Mouse (Mus musculus) stomach, embryonic 15.5 days (tissue): ENCODE data around the gene Npat. TPM values are rescaled to one million over a fixed set of nuclear protein-coding genes. Genes with fewer than 3 reads are reported as not detected.

Experiments used
- ATAC-seq: fragments of 200-750 bp; cut with Nextera tagmentation; 2 replicates; pipeline ENCODE4 v1.8.0; 2017; ENCODE audit warnings: low read depth, moderate number of reproducible peaks, moderate TSS enrichment; ENCODE audit not compliant: insufficient read depth, low FRiP score
- H3K27ac ChIP-seq: fragments of 300-500 bp; sonication (generic); 2 replicates; pipeline ENCODE4 v1.5.1; 2015; ENCODE audit warnings: mild to moderate bottlenecking, inconsistent platforms
- H3K27me3 ChIP-seq: fragments of 300-500 bp; sonication (generic); replicated peaks from 2 replicates; pipeline ENCODE4 v1.6.1; 2015; ENCODE audit warnings: inconsistent platforms
- H3K36me3 ChIP-seq: fragments of 300-500 bp; sonication (generic); 2 replicates; pipeline ENCODE4 v1.6.1; 2015; ENCODE audit warnings: inconsistent platforms
- H3K4me1 ChIP-seq: fragments of 300-500 bp; sonication (generic); 2 replicates; pipeline ENCODE4 v1.6.1; 2015; ENCODE audit warnings: inconsistent platforms
- H3K4me2 ChIP-seq: fragments of 300-500 bp; sonication (generic); 2 replicates; pipeline ENCODE4 v1.6.1; 2015; ENCODE audit warnings: mild to moderate bottlenecking, inconsistent platforms
- H3K4me3 ChIP-seq: fragments of 300-500 bp; sonication (generic); replicated peaks from 2 replicates; pipeline ENCODE4 v1.5.1; 2015; ENCODE audit warnings: inconsistent platforms
- H3K9ac ChIP-seq: fragments of 300-500 bp; sonication (generic); 2 replicates; pipeline ENCODE4 v1.6.1; 2015; ENCODE audit warnings: inconsistent platforms
- H3K9me3 ChIP-seq: fragments of 300-500 bp; sonication (generic); 2 replicates; pipeline ENCODE4 v1.6.1; 2016; ENCODE audit warnings: inconsistent platforms
- WGBS: fragments of 180-500 bp; shearing (Covaris S2); methylation state at CpG from one replicate; pipeline ENCODE4 v1.1.7; 2015; 5-methylcytosine and 5-hydroxymethylcytosine counted together
- polyA plus RNA-seq: library from polyadenylated mRNA; unstranded; fragments of >200 nt; fragmentation: Nextera tagmentation; extraction: Ambion mirVana; gene quantifications from 2 replicates; pipeline ENCODE4 v1.2.1, GENCODE M21; 2015

The Npat gene
- polyA plus RNA-seq, 1 experiment from 2014 or later: 14.6 TPM

DNA sequence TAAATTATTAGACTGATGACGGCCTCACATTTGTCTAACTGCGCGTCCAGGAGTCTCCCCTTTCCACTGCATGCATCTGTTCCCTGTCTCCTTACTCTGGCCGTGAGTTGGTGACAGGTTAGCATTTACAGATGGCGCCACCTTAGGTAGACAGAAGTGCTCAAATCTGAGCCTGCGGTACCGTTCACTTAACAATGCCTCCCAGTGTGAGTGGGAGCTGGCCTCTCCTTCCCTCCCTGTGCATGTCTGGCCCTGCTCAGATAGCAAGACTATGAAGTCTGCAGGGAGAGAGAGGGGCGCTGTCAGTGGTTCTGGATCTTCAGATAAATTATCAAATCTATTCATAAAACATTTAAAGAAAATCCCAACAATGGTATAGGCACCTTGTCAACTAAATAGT is 78.4 kb downstream of the Npat start:
- H3K27me3 ChIP-seq: no peaks in the 10 kb centered on the region
- ATAC-seq: no peak
- H3K27ac ChIP-seq: no peak overlapping the region
- no peak overlapping the region for H3K4me2 ChIP-seq
- 0 out of 2 replicates have a peak, but pooled peaks cover 5% of the 10 kb centered on the region for H3K36me3 ChIP-seq
- WGBS: 69% methylated on average over 8 of the region's 8 CpGs
- no peaks in the 10 kb centered on the region for H3K4me1 ChIP-seq
- H3K4me3 ChIP-seq: no peak overlapping the region
- H3K9ac ChIP-seq: no peak overlapping the region
- no peaks in the 10 kb centered on the region for H3K9me3 ChIP-seq

Other genes starting within 250 kb of the Npat start
- 7.6 TPM in 2 replicates for gene Exph5, start 235.4 kb upstream of the Npat start, polyA plus RNA-seq
- gene Kdelc2, start 153.0 kb upstream of the Npat start, polyA plus RNA-seq: 30.9 and 31.0 TPM in 2 replicates
- 0.55 and 1.0 TPM in 2 replicates for gene 4930550C14Rik, start 134.7 kb upstream of the Npat start, polyA plus RNA-seq
- 11.8 and 12.4 TPM in 2 replicates for gene Atm, start 307 bp upstream of the Npat start, polyA plus RNA-seq
- 106 and 118 TPM in 2 replicates for gene Acat1, start 73.3 kb downstream of the Npat start, polyA plus RNA-seq
- gene Cul5, start 133.0 kb downstream of the Npat start, polyA plus RNA-seq: 32.7 and 33.7 TPM in 2 replicates
- gene Rab39, start 169.2 kb downstream of the Npat start, polyA plus RNA-seq: 0.53 and 0.59 TPM in 2 replicates
- 7.9 and 8.4 TPM in 2 replicates for gene Slc35f2, start 234.5 kb downstream of the Npat start, polyA plus RNA-seq